Mouse (Mus musculus) erythroblast, embryonic 14.5 days (primary cell): ENCODE data around the gene Snd1. TPM values are rescaled to one million over a fixed set of nuclear protein-coding genes. Genes with fewer than 3 reads are reported as not detected.
A peak's percentile ranks its signal among the peaks of the same experiment; 100 is the strongest.

Experiments
- H3K27me3 ChIP-seq: 2 replicates; pipeline ENCODE4 v1.6.1; 2012; ENCODE audit warnings: inconsistent platforms; ENCODE audit not compliant: control insufficient read depth
- H3K36me3 ChIP-seq: 2 replicates; pipeline ENCODE4 v1.6.1; 2012; ENCODE audit warnings: mild to moderate bottlenecking, inconsistent platforms; ENCODE audit not compliant: control insufficient read depth
- H3K4me1 ChIP-seq: 2 replicates; pipeline ENCODE4 v1.6.1; 2012; ENCODE audit warnings: inconsistent platforms; ENCODE audit not compliant: control insufficient read depth
- H3K4me3 ChIP-seq: replicated peaks from 2 replicates; pipeline ENCODE3; 2012; ENCODE audit warnings: moderate library complexity, mild to moderate bottlenecking, inconsistent platforms
- H3K9me3 ChIP-seq: 2 replicates; pipeline ENCODE4 v1.6.1; 2012; ENCODE audit warnings: low read length, inconsistent platforms, mixed read lengths; ENCODE audit not compliant: control insufficient read depth
- GATA1 ChIP-seq: IDR thresholded peaks from 2 replicates; pipeline ENCODE4 v1.6.1; 2012; ENCODE audit warnings: low read length, inconsistent platforms, mixed read lengths
- TAL1 ChIP-seq: IDR thresholded peaks from 3 replicates; pipeline ENCODE4 v1.6.1; 2012; ENCODE audit warnings: low read length, inconsistent platforms, mixed read lengths
- polyA plus RNA-seq: library from polyadenylated mRNA; stranded (reverse); fragments of >175 nt; gene quantifications from 2 replicates; pipeline ENCODE4 v1.2.3, GENCODE M21; 2012

Snd1 gene
- polyA plus RNA-seq, 1 experiment: 1.9 TPM

DNA sequence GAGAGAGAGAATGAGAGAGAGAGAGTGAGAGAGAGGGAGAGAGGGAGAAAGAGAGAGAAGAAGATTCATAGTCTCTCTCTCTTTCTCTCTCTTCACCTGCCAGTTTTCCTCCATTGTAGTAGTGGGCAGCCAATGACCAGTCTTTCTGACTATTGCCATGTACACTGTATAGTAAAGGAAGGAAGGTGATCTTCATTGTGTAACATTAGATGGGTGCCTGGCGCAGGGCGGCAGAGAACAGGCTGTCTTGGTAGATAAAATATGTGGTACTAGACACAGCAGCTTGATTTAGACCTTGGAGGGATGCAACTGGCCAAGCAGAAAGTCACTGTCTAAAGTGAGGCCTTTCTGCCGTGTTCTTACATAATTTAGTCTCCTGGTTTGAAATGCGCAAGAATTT is 139.9 kb downstream of the Snd1 start:
- Histone ChIP-seq H3K36me3 (no peaks in the 10 kb centered on the region), H3K27me3 (no peaks in the 10 kb centered on the region), H3K4me1 (peaks cover 37% of the 10 kb centered on the region), H3K9me3 (no peaks in the 10 kb centered on the region), H3K4me3 (no peak overlapping the region)
- TF ChIP-seq TAL1 (no peak), GATA1 (no peak)

- Histone ChIP-seq H3K9me3 (no peaks in the 10 kb centered on the region), H3K4me3 (no peak overlapping the region), H3K27me3 (no peaks in the 10 kb centered on the region), H3K36me3 (no peaks in the 10 kb centered on the region), H3K4me1 (peaks cover 42% of the 10 kb centered on the region)
- TF ChIP-seq GATA1: no peak
- TF ChIP-seq TAL1: no peak
Observed at GRCm38 (mm10) chr6:28615408-28615807, 140.5 kb downstream of the Snd1 start.

DNA sequence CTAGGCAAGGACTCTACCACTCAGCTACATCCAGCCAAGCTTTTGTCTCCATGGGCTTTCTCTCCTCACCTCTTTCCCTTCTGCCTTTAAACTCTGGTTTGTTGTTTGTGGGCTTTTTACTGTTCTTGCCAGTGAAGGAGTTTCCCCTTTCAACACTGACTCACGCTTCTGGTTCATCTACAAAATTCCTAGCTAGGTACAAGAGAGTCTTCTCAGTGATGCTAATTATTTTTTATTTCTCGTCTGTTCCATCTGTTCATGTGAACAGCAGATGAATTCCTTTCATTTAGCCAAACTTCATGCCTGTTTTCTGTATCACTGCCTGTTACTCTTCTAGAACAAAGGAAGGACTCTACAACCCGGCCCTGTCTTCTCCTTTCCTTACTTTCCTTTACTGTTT is 141.0 kb downstream of the Snd1 start:
- Histone ChIP-seq H3K4me3 (no peak overlapping the region), H3K27me3 (no peaks in the 10 kb centered on the region), H3K9me3 (no peaks in the 10 kb centered on the region), H3K36me3 (no peaks in the 10 kb centered on the region), H3K4me1 (peaks cover 45% of the 10 kb centered on the region)
- TF ChIP-seq GATA1 (no peak), TAL1 (no peak)

DNA sequence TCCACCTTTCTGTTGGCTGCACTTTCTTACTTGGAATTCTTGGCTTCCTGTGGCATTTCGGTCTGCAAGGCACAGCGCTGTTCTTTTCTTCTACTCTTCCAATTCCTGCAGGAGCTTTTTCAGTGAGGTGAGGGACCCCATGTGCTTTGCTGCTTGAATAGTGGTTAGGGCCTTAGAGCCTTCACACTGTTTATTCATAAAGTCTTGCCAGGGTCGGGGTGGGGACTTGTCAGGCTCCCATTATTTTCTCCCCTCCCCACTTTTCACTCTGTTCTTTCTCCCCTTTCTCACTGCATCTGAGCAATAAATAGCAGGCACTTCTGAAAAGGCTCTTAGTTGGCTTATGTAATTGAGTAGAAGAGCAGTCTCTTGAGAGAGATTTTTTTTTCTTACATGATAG is 143.4 kb downstream of the Snd1 start:
- Histone ChIP-seq H3K27me3 (no peaks in the 10 kb centered on the region), H3K36me3 (no peaks in the 10 kb centered on the region; the same call in 1 of the 2 replicates), H3K4me3 (no peak overlapping the region), H3K9me3 (no peaks in the 10 kb centered on the region), H3K4me1 (peaks cover 68% of the 10 kb centered on the region)
- TF ChIP-seq GATA1 (no peak), TAL1 (no peak)

DNA sequence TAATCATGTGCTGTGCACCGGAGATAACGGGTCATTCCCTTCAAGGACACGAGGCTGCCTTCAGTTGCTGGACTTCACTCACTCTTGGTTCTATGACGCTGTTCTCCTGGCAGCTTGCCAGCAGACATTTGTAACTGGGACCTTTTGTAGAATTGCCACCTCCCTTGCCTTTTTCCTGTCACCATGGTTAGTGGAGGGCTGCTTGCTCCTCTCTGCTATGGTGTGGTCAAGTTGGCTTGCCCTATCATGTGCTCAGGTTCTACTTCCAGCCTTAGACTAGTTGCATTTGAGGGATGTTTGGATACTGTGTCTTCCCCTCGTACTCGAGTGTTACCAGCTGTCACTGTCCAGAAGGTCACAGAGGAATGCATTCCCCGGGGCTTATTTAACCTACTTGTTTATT is 143.8 kb downstream of the Snd1 start:
- no peaks in the 10 kb centered on the region for H3K27me3 ChIP-seq
- TF ChIP-seq GATA1 (no peak), TAL1 (no peak)
- no peaks in the 10 kb centered on the region for H3K9me3 ChIP-seq
- H3K4me1 ChIP-seq: peaks cover 73% of the 10 kb centered on the region
- H3K36me3 ChIP-seq: no peaks in the 10 kb centered on the region; the same call in 1 of the 2 replicates
- H3K4me3 ChIP-seq: no peak overlapping the region

GRCm38 (mm10) chr6:28621431-28621830 is 146.5 kb downstream of the Snd1 start:
- Histone ChIP-seq H3K36me3 (peaks cover 4% of the 10 kb centered on the region), H3K4me3 (no peak overlapping the region), H3K4me1 (peaks cover 69% of the 10 kb centered on the region), H3K9me3 (no peaks in the 10 kb centered on the region), H3K27me3 (no peaks in the 10 kb centered on the region)
- peak; percentile 15; the same call in 1 of the 3 replicates for TF ChIP-seq TAL1
- TF ChIP-seq GATA1: peak; percentile 15; the same call in 1 of the 2 replicates

DNA sequence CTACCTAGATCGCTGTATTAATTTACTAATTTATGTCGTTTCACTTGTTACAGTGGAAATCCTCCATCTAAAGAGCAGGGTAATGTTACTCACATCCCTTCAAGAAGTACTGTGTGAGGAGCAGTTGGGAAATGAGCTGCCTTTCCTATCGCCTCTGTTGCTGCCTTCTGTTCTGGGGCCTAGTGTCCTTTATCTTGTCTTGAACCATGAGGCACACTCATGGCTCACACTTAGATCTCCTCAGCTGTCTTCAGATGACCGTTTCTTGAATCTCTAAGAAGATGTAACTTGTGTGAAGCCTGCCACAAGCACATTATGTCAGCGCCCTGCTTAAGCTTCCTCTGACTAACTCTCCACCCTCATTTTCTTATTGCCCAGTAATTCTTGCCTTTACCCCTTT is 147.0 kb downstream of the Snd1 start:
- peaks cover 69% of the 10 kb centered on the region for H3K4me1 ChIP-seq
- TF ChIP-seq TAL1: no peak
- no peak for TF ChIP-seq GATA1
- no peaks in the 10 kb centered on the region for H3K27me3 ChIP-seq
- H3K36me3 ChIP-seq: peaks cover 8% of the 10 kb centered on the region
- H3K4me3 ChIP-seq: peak overlapping the region; percentile 1
- H3K9me3 ChIP-seq: no peaks in the 10 kb centered on the region

DNA sequence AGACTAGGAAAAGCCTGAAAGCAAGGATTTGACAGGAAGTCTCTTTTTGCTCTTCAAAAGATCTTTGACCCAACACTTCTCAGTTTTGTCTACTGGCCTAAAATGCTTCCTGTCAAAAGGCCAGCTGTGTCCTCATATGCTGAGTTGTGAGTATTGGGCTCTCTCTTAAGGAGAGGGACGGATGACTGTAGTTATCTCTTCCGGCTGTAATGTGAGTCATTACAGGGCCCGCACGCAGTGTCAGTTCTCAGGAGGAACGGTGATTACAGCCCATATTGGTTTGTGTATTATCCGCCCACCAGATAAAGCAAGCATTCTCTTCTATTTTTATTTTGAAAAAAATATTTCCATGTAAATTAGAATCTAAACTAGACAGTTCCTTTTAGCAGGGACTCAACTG is 147.6 kb downstream of the Snd1 start:
- Histone ChIP-seq H3K27me3 (no peaks in the 10 kb centered on the region), H3K4me1 (peaks cover 69% of the 10 kb centered on the region), H3K9me3 (no peaks in the 10 kb centered on the region), H3K4me3 (no peak overlapping the region), H3K36me3 (peaks cover 8% of the 10 kb centered on the region)
- TF ChIP-seq TAL1 (no peak), GATA1 (no peak)

GRCm38 (mm10) chr6:28622963-28623362 is 148.0 kb downstream of the Snd1 start:
- peaks cover 70% of the 10 kb centered on the region for H3K4me1 ChIP-seq
- H3K9me3 ChIP-seq: no peaks in the 10 kb centered on the region
- H3K27me3 ChIP-seq: no peaks in the 10 kb centered on the region
- H3K4me3 ChIP-seq: no peak overlapping the region
- peaks cover 8% of the 10 kb centered on the region for H3K36me3 ChIP-seq
- TF ChIP-seq GATA1: no peak
- no peak for TF ChIP-seq TAL1

- Histone ChIP-seq H3K27me3 (no peaks in the 10 kb centered on the region), H3K9me3 (no peaks in the 10 kb centered on the region), H3K36me3 (peaks cover 14% of the 10 kb centered on the region), H3K4me1 (peaks cover 39% of the 10 kb centered on the region), H3K4me3 (no peak overlapping the region)
- TF ChIP-seq GATA1: peak; percentile 36; the same call in 1 of the 2 replicates
- TF ChIP-seq TAL1: peak; percentile 84
Observed at GRCm38 (mm10) chr6:28628408-28628807, 153.5 kb downstream of the Snd1 start.
